25 mouse cellular contexts compared by ENCODE assay signal in the genomic region with DNA sequence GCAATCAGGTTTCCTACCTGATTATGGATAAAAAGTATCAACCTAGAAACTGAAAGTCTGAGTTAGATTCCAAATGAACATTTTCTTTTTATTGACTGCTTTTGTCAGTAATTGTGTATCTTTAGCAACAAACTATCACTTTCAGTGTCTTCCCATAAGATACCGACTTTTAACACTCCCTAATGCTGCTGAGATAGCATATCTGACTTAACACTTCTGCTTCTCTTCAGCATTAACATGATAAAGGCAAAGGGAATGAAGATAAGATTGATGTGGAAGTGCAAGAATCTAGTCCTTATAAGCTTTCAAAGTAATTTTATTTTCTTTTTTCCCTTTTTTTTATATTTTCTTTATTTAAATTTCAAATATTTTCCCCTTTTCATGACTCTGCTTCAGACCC.
"Had no signal": no experiment of that assay in that cellular context is flagged by ENCODE, and none has a peak within 500 bp of the region (broad histone marks: within the 10 kb centered on the region; RNA-seq: fewer than 3 reads in every experiment).

No protein-coding gene starts in this region.

- H3K9ac ChIP-seq: heart, embryonic 13.5 days; heart, embryonic 15.5 days; hindbrain, embryonic 13.5 days; hindbrain, embryonic 15.5 days; kidney, embryonic 15.5 days; limb, embryonic 12.5 days; liver, embryonic 12.5 days; liver, embryonic 15.5 days had no signal

- H3K27me3 ChIP-seq: heart, embryonic 13.5 days; heart, embryonic 15.5 days; hindbrain, embryonic 13.5 days; hindbrain, embryonic 15.5 days; kidney, embryonic 15.5 days; limb, embryonic 12.5 days; liver, embryonic 12.5 days; liver, embryonic 15.5 days had no signal

- ATAC-seq: hindbrain, postnatal 0 days; intestine, embryonic 16.5 days; liver, embryonic 12.5 days had no signal

- H3K27ac ChIP-seq: heart, adult 2 months; heart, embryonic 13.5 days; heart, embryonic 15.5 days; hindbrain, embryonic 13.5 days; hindbrain, embryonic 15.5 days; hindbrain, postnatal 0 days; kidney, embryonic 15.5 days; kidney, postnatal 0 days; left cerebral cortex, adult 2 months; limb, embryonic 10.5 days; limb, embryonic 12.5 days; liver, embryonic 12.5 days; liver, embryonic 15.5 days had no signal

- H3K36me3 ChIP-seq: heart, embryonic 13.5 days; heart, embryonic 15.5 days; hindbrain, embryonic 13.5 days; hindbrain, embryonic 15.5 days; kidney, embryonic 15.5 days; limb, embryonic 10.5 days; limb, embryonic 12.5 days; liver, embryonic 12.5 days; liver, embryonic 15.5 days had no signal

- H3K9me3 ChIP-seq: heart, embryonic 13.5 days; heart, embryonic 15.5 days; hindbrain, embryonic 13.5 days; hindbrain, embryonic 15.5 days; kidney, embryonic 15.5 days; limb, embryonic 10.5 days; limb, embryonic 12.5 days; liver, embryonic 12.5 days; liver, embryonic 15.5 days had no signal

- DNase-seq: gastrocnemius, postnatal 14 days; gastrocnemius, postnatal 36 days; heart, adult 11 months; heart, adult 2 months; heart, postnatal 14 days; heart, postnatal 36 days; kidney, adult 11 months; kidney, adult 2 months; kidney, adult 9 months; kidney, postnatal 14 days; kidney, postnatal 36 days; liver had no signal

- H3K4me1 ChIP-seq: heart, embryonic 13.5 days; heart, embryonic 15.5 days; hindbrain, embryonic 13.5 days; hindbrain, embryonic 15.5 days; kidney, embryonic 15.5 days; limb, embryonic 10.5 days; limb, embryonic 12.5 days; liver, embryonic 15.5 days had no signal

- H3K4me3 ChIP-seq: heart, adult 2 months; heart, embryonic 13.5 days; heart, embryonic 15.5 days; hindbrain, embryonic 13.5 days; hindbrain, embryonic 15.5 days; kidney, embryonic 15.5 days; left cerebral cortex, adult 2 months; limb, embryonic 10.5 days; limb, embryonic 12.5 days; liver, embryonic 12.5 days; liver, embryonic 15.5 days had no signal
